Mouse (Mus musculus) small intestine, adult 2 months (tissue): ENCODE data around the gene Tgfb1.

Experiments
- CTCF ChIP-seq: fragments of 200-500 bp; IDR thresholded peaks from 2 replicates; pipeline ENCODE4 v1.5.1; 2012; ENCODE audit warnings: low read depth, mild to moderate bottlenecking, control low read depth, inconsistent platforms, low read length, moderate library complexity, mixed read lengths; ENCODE audit not compliant: insufficient replicate concordance, insufficient read length; ENCODE audit errors: extremely low read depth
- POLR2A ChIP-seq: fragments of 200-500 bp; IDR thresholded peaks from 2 replicates; pipeline ENCODE4 v1.6.1; 2012; ENCODE audit warnings: low read depth, mild to moderate bottlenecking, control low read depth, inconsistent platforms, low read length, moderate library complexity

DNA sequence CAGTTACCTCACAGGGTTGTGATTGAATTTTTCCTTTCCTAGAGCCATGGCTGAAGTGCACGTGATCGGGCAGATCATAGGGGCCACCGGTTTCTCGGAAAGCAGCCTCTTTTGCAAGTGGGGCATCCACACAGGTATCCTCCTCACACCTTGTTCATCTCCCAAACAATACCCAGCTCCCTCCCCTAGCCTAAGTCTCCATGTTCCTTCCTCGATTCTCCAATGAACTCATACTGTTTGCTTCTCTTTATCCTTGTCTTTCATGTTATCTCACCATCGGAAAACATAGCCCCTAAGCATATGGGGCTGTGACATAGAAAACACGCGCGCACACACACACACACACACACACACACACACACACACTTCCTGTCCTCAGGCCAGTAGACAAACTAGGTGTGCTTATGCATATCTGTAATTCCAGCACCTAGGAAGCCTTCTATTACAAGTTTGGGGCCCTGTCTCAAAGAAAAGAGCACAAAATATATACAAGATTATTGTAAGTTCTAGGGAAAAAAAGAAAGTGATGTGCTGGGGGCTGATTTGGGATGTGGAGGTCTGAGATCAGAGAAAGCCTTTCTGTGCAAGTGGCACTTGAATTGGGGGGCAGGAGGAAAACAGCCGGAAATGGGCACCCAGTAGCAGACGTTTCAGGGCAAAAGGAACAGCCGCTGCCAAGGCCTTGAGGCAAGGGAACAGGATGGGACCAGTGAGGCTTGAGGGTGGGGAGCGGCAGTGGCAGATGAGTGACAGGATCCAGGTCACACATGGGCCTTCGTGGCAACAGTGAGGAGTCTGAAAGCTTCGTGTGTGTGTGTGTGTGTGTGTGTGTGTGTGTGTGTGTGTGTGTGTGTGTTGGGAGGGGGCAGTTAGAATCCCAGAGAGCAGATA lies 5.2 kb upstream of the Tgfb1 start:
- TF ChIP-seq CTCF (no peak), POLR2A (no peak)
